Mouse (Mus musculus): Measurements from ENCODE around the gene Slc1a2. TPM values are rescaled to one million over a fixed set of nuclear protein-coding genes. Genes with fewer than 3 reads are reported as not detected.
A peak's percentile ranks its signal among the peaks of the same experiment; 100 is the strongest.

Gene Slc1a2
- polyA plus RNA-seq, 1 experiment from 2014 or later: 0.16 TPM

DNA sequence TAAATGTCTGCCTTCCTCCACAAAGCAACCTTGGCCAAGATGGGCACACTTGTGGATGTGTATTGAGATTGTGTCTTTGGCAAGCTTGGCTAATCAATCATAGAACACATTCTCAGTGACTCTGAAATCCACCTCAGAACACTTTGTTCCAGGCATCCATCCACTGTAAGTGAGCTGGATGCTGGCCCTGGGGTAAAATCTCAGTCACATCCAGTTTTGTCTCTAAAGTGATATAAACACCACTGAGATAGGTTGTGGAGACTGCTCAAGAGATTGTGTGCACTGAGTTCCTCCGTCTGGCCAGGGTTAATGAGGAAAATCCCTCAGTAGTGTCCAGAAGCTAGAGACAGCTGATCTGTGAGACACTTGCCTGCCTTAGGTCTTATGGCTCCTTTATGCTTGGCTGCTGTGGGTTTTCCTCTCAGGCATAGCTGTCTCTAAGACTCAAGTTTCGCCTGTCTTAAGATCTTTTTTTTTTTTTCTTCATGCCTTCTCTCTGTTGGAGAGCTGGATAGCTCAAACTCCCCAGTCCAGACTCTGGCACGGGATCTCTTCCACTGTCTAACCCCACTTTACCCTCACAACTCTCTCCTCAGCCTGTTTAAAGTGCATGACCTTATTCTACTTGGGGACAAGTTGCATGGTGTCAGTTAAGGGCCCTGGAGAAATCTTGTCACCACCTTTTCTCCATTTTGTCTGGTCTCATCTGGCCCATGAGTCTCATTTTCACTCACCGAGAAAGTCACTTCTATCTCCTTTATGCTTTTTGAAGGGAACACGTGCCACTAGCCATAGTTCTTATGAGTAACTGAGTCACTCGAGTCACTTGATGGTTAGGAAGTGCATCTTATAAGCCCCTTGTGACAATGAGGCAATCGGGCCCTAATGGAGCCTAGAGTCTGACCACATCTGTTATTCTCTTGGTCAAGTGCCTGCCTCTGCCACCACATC, 54.5 kb downstream of the Slc1a2 start:
- H3K36me3 ChIP-seq: no peaks in the 10 kb centered on the region
- H3K27me3 ChIP-seq: peaks cover 60% of the 10 kb centered on the region
- H3K4me3 ChIP-seq (replicated peaks): no peak overlapping the region
- 80% methylated on average over 7 of the region's 7 CpGs for WGBS
- H3K4me1 ChIP-seq (replicated peaks): 0 out of 2 replicates have a peak, but pooled peaks cover 7% of the 10 kb centered on the region
- H3K4me2 ChIP-seq: no peak overlapping the region
- H3K9me3 ChIP-seq: no peaks in the 10 kb centered on the region
- no peak overlapping the region for H3K27ac ChIP-seq
- ATAC-seq (ENCODE audit: insufficient number of reproducible peaks, insufficient read depth, low FRiP score, low TSS enrichment, low read depth): no peak
- H3K9ac ChIP-seq (replicated peaks): no peak overlapping the region

DNA sequence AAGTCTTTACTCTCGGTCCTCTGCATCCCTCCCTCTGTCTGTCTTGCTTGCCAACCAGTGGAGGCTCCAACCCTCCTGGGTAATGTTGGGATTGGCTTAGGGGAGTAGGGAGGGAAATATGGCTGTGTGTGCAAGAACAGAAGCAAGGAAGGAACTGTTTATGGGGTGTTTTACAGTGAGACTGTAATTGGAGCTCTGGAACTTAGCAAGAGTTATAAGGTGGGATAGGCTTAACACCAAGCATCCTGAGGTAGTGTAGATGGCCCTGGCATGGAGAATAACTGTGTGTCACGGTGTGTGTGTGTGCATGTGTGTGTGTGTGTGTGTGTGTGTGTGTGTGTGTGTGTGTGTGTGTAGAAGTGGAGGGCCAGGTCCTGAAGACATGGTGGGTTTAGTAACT, 55.9 kb downstream of the Slc1a2 start:
- H3K4me2 ChIP-seq: no peak overlapping the region
- no peaks in the 10 kb centered on the region for H3K9me3 ChIP-seq
- H3K4me3 ChIP-seq (replicated peaks): no peak overlapping the region
- H3K36me3 ChIP-seq: no peaks in the 10 kb centered on the region
- H3K27me3 ChIP-seq: peaks cover 65% of the 10 kb centered on the region
- no peak overlapping the region for H3K27ac ChIP-seq
- WGBS: 25% methylated on average over 2 of the region's 2 CpGs
- no peak overlapping the region for H3K9ac ChIP-seq (replicated peaks)
- H3K4me1 ChIP-seq (replicated peaks): 0 out of 2 replicates have a peak, but pooled peaks cover 7% of the 10 kb centered on the region
- ATAC-seq (ENCODE audit: insufficient number of reproducible peaks, insufficient read depth, low FRiP score, low TSS enrichment, low read depth): peak; percentile 75

DNA sequence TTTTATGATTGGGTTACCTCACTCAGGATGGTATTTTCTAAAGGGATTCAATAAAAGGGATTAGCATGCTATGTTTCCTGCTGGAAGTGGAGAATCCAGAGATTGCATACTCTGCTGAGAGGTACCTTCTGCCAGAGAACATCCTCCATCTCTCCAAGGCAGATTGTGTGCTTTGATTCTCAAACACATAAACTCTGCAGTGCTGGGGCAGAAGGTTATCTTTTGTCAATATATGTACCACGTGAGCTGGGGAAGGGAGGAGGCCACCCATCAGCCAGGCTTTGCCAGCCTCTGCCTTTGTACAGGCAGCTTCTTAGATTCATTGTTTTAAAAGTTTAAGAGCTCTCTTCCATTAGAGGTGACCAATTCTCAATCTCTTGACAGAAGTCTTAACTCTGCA, 57.3 kb downstream of the Slc1a2 start:
- H3K4me3 ChIP-seq (replicated peaks): no peak overlapping the region
- 47% methylated on average over 1 of the region's 1 CpGs for WGBS
- H3K4me2 ChIP-seq: no peak overlapping the region
- H3K27ac ChIP-seq: no peak overlapping the region
- ATAC-seq (ENCODE audit: insufficient number of reproducible peaks, insufficient read depth, low FRiP score, low TSS enrichment, low read depth): no peak
- H3K36me3 ChIP-seq: no peaks in the 10 kb centered on the region
- H3K27me3 ChIP-seq: peaks cover 57% of the 10 kb centered on the region
- 0 out of 2 replicates have a peak, but pooled peaks cover 7% of the 10 kb centered on the region for H3K4me1 ChIP-seq (replicated peaks)
- no peaks in the 10 kb centered on the region for H3K9me3 ChIP-seq
- H3K9ac ChIP-seq (replicated peaks): no peak overlapping the region

DNA sequence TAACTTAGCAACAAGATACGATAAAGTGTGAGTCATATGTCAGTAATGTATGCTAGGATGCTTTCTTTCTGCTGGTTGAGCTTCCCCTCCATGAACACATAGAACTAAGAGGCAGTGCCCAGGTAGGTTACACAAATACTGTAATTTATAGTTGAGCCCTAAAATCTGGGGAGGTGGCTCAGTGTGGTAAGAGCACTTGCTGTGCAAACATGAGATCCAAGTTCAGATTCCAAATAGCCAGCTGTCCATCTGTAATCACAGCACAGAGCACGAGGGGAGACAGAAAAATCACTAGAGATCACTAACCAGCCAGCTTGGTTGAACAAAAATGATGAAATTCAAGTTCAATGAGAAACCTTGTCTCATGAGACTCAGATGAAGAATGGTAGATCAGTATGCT, 63.4 kb downstream of the Slc1a2 start:
- Histone ChIP-seq H3K4me2 (no peak overlapping the region), H3K9ac (replicated peaks) (no peak overlapping the region), H3K36me3 (no peaks in the 10 kb centered on the region), H3K4me3 (replicated peaks) (no peak overlapping the region), H3K27me3 (peaks cover 25% of the 10 kb centered on the region), H3K9me3 (no peaks in the 10 kb centered on the region), H3K27ac (no peak overlapping the region), H3K4me1 (replicated peaks) (no peaks in the 10 kb centered on the region)
- no peak for ATAC-seq (ENCODE audit: insufficient number of reproducible peaks, insufficient read depth, low FRiP score, low TSS enrichment, low read depth)
- WGBS: 79% methylated on average over 2 of the region's 2 CpGs

DNA sequence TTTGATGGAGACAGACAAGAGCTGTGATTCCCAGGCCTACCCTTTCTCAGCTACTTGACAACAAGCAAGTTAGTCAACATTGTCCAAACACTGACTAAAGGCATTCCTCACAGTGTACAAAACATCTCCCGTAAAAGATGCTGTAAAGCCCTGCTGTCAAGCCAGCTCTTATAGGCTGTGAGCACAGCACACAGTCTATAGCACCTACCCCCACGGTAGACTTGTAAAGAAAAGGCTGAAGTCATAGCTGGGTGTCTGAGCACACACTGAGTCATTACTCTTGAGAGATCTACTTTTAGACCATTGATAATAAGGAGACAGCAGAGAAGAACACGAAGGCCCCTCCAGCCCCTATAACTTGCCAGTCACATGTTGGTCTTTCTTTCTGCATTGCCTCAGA, 66.6 kb downstream of the Slc1a2 start:
- no peaks in the 10 kb centered on the region for H3K36me3 ChIP-seq
- no peak overlapping the region for H3K4me2 ChIP-seq
- ATAC-seq (ENCODE audit: insufficient number of reproducible peaks, insufficient read depth, low FRiP score, low TSS enrichment, low read depth): no peak
- H3K4me1 ChIP-seq (replicated peaks): peaks cover 1% of the 10 kb centered on the region; the same call in 1 of the 2 replicates
- H3K9ac ChIP-seq (replicated peaks): no peak overlapping the region
- no peak overlapping the region for H3K27ac ChIP-seq
- 56% methylated on average over 3 of the region's 3 CpGs for WGBS
- H3K9me3 ChIP-seq: no peaks in the 10 kb centered on the region
- no peak overlapping the region for H3K4me3 ChIP-seq (replicated peaks)
- 0 out of 2 replicates have a peak, but pooled peaks cover 7% of the 10 kb centered on the region for H3K27me3 ChIP-seq

DNA sequence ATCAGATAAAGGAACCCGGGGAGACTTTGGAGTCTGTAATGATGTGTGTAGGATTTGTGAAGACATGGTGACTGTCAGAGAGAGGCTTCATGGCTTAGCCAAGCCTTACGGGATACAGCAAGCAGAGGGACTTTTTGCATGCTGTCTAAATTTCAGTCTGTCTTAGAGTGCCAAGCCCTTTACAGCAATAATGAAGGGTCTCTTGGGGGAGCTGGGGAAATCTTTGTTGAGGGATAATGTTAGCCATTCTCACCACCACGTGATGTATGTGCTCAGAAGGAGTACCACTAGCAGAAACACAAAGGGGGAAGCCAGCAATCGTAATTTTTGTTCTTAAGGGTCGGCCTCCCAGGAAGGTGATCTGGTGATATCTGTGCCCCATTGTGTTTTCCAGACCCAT, 71.9 kb downstream of the Slc1a2 start:
- Histone ChIP-seq H3K9me3 (no peaks in the 10 kb centered on the region), H3K4me1 (replicated peaks) (peaks cover 37% of the 10 kb centered on the region), H3K9ac (replicated peaks) (no peak overlapping the region), H3K36me3 (no peaks in the 10 kb centered on the region), H3K4me3 (replicated peaks) (no peak overlapping the region), H3K27ac (peak overlapping the region; percentile 51), H3K27me3 (no peaks in the 10 kb centered on the region), H3K4me2 (peak overlapping the region; percentile 15)
- no peak for ATAC-seq (ENCODE audit: insufficient number of reproducible peaks, insufficient read depth, low FRiP score, low TSS enrichment, low read depth)
- WGBS: 40% methylated on average over 5 of the region's 5 CpGs

DNA sequence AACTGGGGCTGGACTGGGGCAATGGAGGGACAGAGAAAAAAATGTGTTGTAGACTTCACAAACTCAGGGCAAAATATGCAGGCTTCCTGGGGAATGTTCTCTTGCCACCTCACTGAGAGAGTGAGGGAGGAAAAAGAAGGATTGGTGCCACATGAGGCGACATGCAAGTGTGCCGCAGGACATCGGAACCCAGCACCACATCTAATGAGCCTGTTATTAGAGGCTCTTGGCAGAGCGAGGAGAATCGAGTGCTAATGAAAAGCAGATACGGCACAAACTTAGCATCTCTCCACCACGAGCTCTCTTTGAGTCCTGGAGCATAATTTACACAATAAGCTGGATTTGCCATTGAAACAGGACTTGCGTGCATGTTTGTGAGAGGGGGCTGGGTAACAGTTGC, 72.3 kb downstream of the Slc1a2 start:
- Histone ChIP-seq H3K9ac (replicated peaks) (no peak overlapping the region), H3K4me3 (replicated peaks) (no peak overlapping the region), H3K36me3 (no peaks in the 10 kb centered on the region), H3K27ac (peak overlapping the region; percentile 51), H3K4me1 (replicated peaks) (peaks cover 37% of the 10 kb centered on the region), H3K9me3 (no peaks in the 10 kb centered on the region), H3K4me2 (peak overlapping the region; percentile 15), H3K27me3 (0 out of 2 replicates have a peak, but pooled peaks cover under 1% of the 10 kb centered on the region)
- ATAC-seq (ENCODE audit: insufficient number of reproducible peaks, insufficient read depth, low FRiP score, low TSS enrichment, low read depth): no peak; the same call in 1 of the 2 replicates
- 22% methylated on average over 8 of the region's 8 CpGs for WGBS

DNA sequence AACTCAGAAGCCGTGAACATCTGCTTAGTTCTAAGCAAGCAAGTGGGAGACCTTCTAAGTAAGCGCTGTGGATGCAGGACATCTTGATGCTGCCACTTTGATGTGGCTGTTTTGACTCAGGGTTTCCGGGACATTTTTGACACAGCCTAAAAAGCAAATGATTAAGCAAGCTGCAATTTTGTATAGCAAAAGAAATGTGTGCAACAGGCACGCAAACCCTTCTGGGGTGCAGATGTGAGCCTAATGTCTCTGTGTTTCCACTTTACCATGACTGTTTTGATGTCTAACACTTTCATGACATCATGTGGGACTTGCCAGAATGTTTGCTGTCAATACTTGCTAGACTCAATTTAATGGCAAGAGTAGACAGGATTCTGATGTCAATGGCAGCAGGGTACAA, 74.7 kb downstream of the Slc1a2 start:
- Histone ChIP-seq H3K4me1 (replicated peaks) (peaks cover 37% of the 10 kb centered on the region), H3K9me3 (no peaks in the 10 kb centered on the region), H3K27ac (peak overlapping the region; percentile 54), H3K9ac (replicated peaks) (no peak overlapping the region), H3K27me3 (0 out of 2 replicates have a peak, but pooled peaks cover 8% of the 10 kb centered on the region), H3K4me2 (no peak overlapping the region), H3K4me3 (replicated peaks) (no peak overlapping the region), H3K36me3 (no peaks in the 10 kb centered on the region)
- no peak for ATAC-seq (ENCODE audit: insufficient number of reproducible peaks, insufficient read depth, low FRiP score, low TSS enrichment, low read depth)
- WGBS: 70% methylated on average over 4 of the region's 4 CpGs

DNA sequence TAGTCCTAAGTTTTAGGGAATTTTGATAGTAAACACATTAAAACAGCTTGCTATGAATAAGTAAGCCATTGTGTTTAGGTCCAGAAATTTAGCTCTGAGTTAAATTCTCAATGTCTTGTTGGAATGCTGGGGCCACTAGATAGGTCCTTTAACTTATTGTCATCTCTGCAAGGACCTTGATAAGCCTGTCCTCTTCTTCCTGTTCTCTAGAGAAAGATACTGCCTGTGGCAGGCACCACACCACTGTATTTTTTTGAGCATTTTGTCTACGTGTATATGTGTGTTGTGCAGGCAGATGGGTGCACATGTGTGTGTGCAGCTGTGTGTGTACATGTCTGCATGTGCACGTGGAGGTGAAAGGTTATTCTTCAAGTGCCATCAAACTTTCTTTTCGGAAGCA, 75.6 kb downstream of the Slc1a2 start:
- H3K4me3 ChIP-seq (replicated peaks): no peak overlapping the region
- ATAC-seq (ENCODE audit: insufficient number of reproducible peaks, insufficient read depth, low FRiP score, low TSS enrichment, low read depth): no peak
- no peak overlapping the region for H3K9ac ChIP-seq (replicated peaks)
- no peak overlapping the region for H3K4me2 ChIP-seq
- H3K9me3 ChIP-seq: no peaks in the 10 kb centered on the region
- H3K4me1 ChIP-seq (replicated peaks): peaks cover 37% of the 10 kb centered on the region
- H3K27ac ChIP-seq: 0 out of 2 replicates have a peak overlapping the region, but pooled peaks have one; percentile 54
- 0 out of 2 replicates have a peak, but pooled peaks cover 8% of the 10 kb centered on the region for H3K27me3 ChIP-seq
- 87% methylated on average over 3 of the region's 3 CpGs for WGBS
- no peaks in the 10 kb centered on the region for H3K36me3 ChIP-seq

DNA sequence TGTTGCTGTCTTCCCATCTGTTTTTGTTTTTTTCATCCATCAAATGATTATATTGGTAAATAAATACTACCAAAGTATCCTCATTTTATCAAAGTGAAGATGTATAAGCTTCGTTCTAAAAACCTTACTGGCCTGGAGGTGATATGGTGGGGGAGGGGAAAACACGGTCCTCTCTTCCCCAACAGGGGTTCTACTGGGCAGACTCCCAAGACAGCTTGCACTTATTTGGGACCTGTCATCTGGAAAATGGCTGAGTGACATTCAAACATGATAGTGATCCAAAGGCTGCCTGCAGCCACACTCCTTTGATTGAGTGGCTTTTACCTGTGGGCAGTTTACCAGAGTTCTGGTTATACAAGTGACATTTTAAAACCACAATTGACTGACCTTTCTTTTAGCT, 76.6 kb downstream of the Slc1a2 start:
- Histone ChIP-seq H3K9ac (replicated peaks) (no peak overlapping the region), H3K4me2 (no peak overlapping the region), H3K27ac (no peak overlapping the region), H3K4me3 (replicated peaks) (no peak overlapping the region), H3K36me3 (no peaks in the 10 kb centered on the region), H3K27me3 (0 out of 2 replicates have a peak, but pooled peaks cover 8% of the 10 kb centered on the region), H3K4me1 (replicated peaks) (peaks cover 36% of the 10 kb centered on the region), H3K9me3 (no peaks in the 10 kb centered on the region)
- WGBS: 74% methylated on average over 2 of the region's 2 CpGs
- no peak for ATAC-seq (ENCODE audit: insufficient number of reproducible peaks, insufficient read depth, low FRiP score, low TSS enrichment, low read depth)

DNA sequence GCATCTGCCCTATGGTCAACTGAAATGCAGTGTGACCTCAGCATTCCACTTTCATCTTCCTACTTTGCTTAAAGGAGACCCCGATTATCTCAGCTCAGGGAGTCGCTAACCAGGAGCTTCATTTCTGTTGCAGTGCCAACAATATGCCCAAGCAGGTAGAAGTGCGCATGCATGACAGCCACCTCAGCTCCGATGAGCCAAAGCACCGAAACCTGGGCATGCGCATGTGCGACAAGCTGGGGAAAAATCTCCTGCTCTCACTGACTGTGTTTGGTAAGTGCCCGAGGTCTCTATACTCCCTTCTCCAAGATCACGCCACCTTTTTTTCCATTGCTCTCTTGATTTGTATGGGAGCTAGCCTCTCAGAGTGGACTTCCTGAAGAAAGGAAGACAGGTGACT, 77.4 kb downstream of the Slc1a2 start:
- H3K27ac ChIP-seq: no peak overlapping the region
- no peak overlapping the region for H3K9ac ChIP-seq (replicated peaks)
- no peaks in the 10 kb centered on the region for H3K36me3 ChIP-seq
- 0 out of 2 replicates have a peak, but pooled peaks cover 8% of the 10 kb centered on the region for H3K27me3 ChIP-seq
- 90% methylated on average over 9 of the region's 9 CpGs for WGBS
- no peak overlapping the region for H3K4me2 ChIP-seq
- H3K4me3 ChIP-seq (replicated peaks): no peak overlapping the region
- no peaks in the 10 kb centered on the region for H3K9me3 ChIP-seq
- peaks cover 28% of the 10 kb centered on the region for H3K4me1 ChIP-seq (replicated peaks)
- ATAC-seq (ENCODE audit: insufficient number of reproducible peaks, insufficient read depth, low FRiP score, low TSS enrichment, low read depth): no peak
